Mouse (Mus musculus) midbrain, embryonic 14.5 days (tissue): ENCODE data around the gene Tmem9. TPM values are rescaled to one million over a fixed set of nuclear protein-coding genes. Genes with fewer than 3 reads are reported as not detected.

Source experiments
- ATAC-seq: fragments of 200-750 bp; cut with Nextera tagmentation; 2 replicates; pipeline ENCODE4 v1.8.0; 2017; ENCODE audit warnings: moderate number of reproducible peaks, moderate library complexity; ENCODE audit not compliant: low FRiP score, low TSS enrichment
- DNase-seq: peaks from one replicate; pipeline ENCODE4 v3.0.0-alpha.2; 2015
- H3K27ac ChIP-seq: fragments of 300-500 bp; sonication (generic); replicated peaks from 2 replicates; pipeline ENCODE4 v1.5.1; 2014; ENCODE audit warnings: mild to moderate bottlenecking, low read depth, low read length, moderate library complexity
- H3K27me3 ChIP-seq: fragments of 300-500 bp; sonication (generic); 2 replicates; pipeline ENCODE4 v1.6.1; 2014; ENCODE audit warnings: low read length, control low read depth, mixed read lengths; ENCODE audit not compliant: control insufficient read depth, insufficient read depth
- H3K36me3 ChIP-seq: fragments of 300-500 bp; sonication (generic); 2 replicates; pipeline ENCODE4 v1.6.1; 2014; ENCODE audit warnings: low read length, control low read depth; ENCODE audit not compliant: control insufficient read depth, insufficient read depth
- H3K4me1 ChIP-seq: fragments of 300-500 bp; sonication (generic); 2 replicates; pipeline ENCODE4 v1.6.1; 2014; ENCODE audit warnings: mild to moderate bottlenecking, antibody characterized with exemption, low read length, control low read depth; ENCODE audit not compliant: control insufficient read depth, insufficient read depth
- H3K4me2 ChIP-seq: fragments of 300-500 bp; sonication (generic); 2 replicates; pipeline ENCODE4 v1.6.1; 2014; ENCODE audit warnings: mild to moderate bottlenecking, low read length, moderate library complexity
- H3K4me3 ChIP-seq: fragments of 300-500 bp; sonication (generic); replicated peaks from 2 replicates; pipeline ENCODE4 v1.5.1; 2014; ENCODE audit warnings: low read depth, low read length
- H3K9ac ChIP-seq: fragments of 300-500 bp; sonication (generic); replicated peaks from 2 replicates; pipeline ENCODE4 v1.6.1; 2014; ENCODE audit warnings: mild to moderate bottlenecking, low read length, moderate library complexity
- H3K9me3 ChIP-seq: fragments of 300-500 bp; sonication (generic); 2 replicates; pipeline ENCODE4 v1.6.1; 2016; ENCODE audit warnings: low read length, control low read depth, mixed read lengths; ENCODE audit not compliant: control insufficient read depth
- WGBS: fragments of 180-500 bp; shearing (Covaris S2); extraction: QIAGEN DNeasy Blood & Tissue Kit; methylation state at CpG from one replicate; pipeline ENCODE4 v1.1.7; 2014; 5-methylcytosine and 5-hydroxymethylcytosine counted together
- polyA plus RNA-seq: library from polyadenylated mRNA; unstranded; fragments of >200 nt; fragmentation: Nextera tagmentation; extraction: Ambion mirVana; gene quantifications from 2 replicates; pipeline ENCODE4 v1.2.1, GENCODE M21; 2014

The Tmem9 gene
- polyA plus RNA-seq, 1 experiment from 2014 or later: 90.4 TPM

DNA sequence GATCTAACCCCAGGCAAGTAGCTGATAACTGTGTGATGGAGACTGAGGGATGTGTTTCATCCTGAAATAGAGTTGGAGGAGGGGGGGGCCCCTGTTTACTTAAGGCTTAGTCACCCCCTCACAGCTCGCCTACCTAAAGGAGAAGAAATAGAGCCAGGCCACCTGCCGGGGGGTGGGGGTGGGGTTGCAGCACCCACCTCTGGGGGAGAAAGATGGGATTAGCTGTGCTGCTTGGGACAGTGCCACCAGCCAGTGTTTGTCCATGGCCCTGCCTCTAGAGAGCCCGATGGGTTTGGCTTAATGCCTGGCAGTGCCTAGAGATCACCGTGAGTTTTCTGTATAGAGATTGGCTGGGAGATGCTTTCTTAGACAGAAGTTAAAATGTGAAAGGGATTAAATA lies 32.9 kb downstream of the Tmem9 start:
- 22% methylated on average over 4 of the region's 4 CpGs for WGBS
- H3K4me2 ChIP-seq: peak overlapping the region; percentile 19; the same call in 1 of the 2 replicates
- peak; percentile 54 for DNase-seq

DNA sequence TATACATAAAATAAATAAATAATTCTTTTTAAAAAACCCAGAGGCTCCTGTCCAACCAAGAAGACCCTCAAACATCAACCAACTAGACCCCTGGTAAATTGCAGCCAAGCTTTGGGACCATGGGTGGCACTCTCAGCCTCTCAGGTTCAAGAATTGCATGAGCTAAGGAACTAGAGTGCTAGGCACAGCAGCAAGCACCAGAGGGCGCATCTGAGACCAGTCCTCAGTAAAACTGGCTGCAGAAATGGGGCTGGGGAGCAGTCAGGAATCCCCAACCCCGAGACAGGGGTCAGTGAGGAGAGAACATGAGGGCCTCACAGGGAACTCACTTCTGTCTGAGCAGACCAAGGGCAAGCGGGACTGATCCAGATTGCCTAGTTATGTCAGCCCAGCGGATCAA lies 37.8 kb downstream of the Tmem9 start:
- Histone ChIP-seq H3K4me1 (peaks cover 5% of the 10 kb centered on the region), H3K9me3 (no peaks in the 10 kb centered on the region), H3K9ac (no peak overlapping the region), H3K27ac (no peak overlapping the region), H3K4me2 (no peak overlapping the region), H3K27me3 (peaks cover 14% of the 10 kb centered on the region), H3K36me3 (no peaks in the 10 kb centered on the region), H3K4me3 (no peak overlapping the region)
- no peak for ATAC-seq
- 6% methylated on average over 4 of the region's 4 CpGs for whole genome bisulfite sequencing
- DNase-seq: peak; percentile 84

More for the DNA sequence above, 32.9 kb downstream of the Tmem9 start:
- no peak overlapping the region for H3K4me3 ChIP-seq
- H3K9ac ChIP-seq: no peak overlapping the region
- H3K4me1 ChIP-seq: peaks cover 10% of the 10 kb centered on the region
- H3K9me3 ChIP-seq: no peaks in the 10 kb centered on the region
- no peak overlapping the region for H3K27ac ChIP-seq
- no peaks in the 10 kb centered on the region for H3K27me3 ChIP-seq
- no peaks in the 10 kb centered on the region for H3K36me3 ChIP-seq
- no peak; the same call in 1 of the 2 replicates for ATAC-seq

DNA sequence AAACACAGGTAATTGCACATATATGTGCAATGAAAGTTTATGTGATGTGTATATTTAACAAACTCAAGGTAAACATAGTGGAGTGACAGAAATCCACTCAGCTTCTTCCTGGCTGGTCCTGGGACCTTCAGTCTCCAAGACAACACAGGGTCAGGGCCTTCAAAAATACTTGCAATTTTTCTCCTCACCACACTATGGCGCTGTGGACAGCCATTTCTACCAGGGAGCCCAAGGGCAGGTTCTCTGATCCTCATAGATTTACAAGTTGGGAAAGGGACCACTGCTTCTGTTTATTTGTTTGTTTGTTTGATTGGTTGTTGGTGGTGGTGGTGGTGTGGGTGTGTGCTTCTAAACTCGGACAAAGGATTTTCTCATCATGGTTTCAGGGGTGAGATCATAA lies 39.5 kb downstream of the Tmem9 start:
- ATAC-seq: no peak
- H3K27me3 ChIP-seq: peaks cover 21% of the 10 kb centered on the region
- peak; percentile 43 for DNase-seq
- H3K9me3 ChIP-seq: no peaks in the 10 kb centered on the region
- no peaks in the 10 kb centered on the region for H3K36me3 ChIP-seq
- no peak overlapping the region for H3K9ac ChIP-seq
- no peak overlapping the region for H3K27ac ChIP-seq
- no peak overlapping the region for H3K4me3 ChIP-seq
- no peaks in the 10 kb centered on the region; the same call in 1 of the 2 replicates for H3K4me1 ChIP-seq
- WGBS: 4% methylated on average over 2 of the region's 2 CpGs
- no peak overlapping the region for H3K4me2 ChIP-seq

- Histone ChIP-seq H3K36me3 (no peaks in the 10 kb centered on the region), H3K9ac (no peak overlapping the region), H3K27ac (no peak overlapping the region), H3K27me3 (peaks cover 21% of the 10 kb centered on the region), H3K4me3 (no peak overlapping the region), H3K9me3 (no peaks in the 10 kb centered on the region), H3K4me2 (no peak overlapping the region), H3K4me1 (no peaks in the 10 kb centered on the region; the same call in 1 of the 2 replicates)
- 76% methylated on average over 9 of the region's 9 CpGs for WGBS
- ATAC-seq (no peak), DNase-seq (no peak)
Measured at GRCm38 (mm10) chr1:136047894-136048293, 39.9 kb downstream of the Tmem9 start.

DNA sequence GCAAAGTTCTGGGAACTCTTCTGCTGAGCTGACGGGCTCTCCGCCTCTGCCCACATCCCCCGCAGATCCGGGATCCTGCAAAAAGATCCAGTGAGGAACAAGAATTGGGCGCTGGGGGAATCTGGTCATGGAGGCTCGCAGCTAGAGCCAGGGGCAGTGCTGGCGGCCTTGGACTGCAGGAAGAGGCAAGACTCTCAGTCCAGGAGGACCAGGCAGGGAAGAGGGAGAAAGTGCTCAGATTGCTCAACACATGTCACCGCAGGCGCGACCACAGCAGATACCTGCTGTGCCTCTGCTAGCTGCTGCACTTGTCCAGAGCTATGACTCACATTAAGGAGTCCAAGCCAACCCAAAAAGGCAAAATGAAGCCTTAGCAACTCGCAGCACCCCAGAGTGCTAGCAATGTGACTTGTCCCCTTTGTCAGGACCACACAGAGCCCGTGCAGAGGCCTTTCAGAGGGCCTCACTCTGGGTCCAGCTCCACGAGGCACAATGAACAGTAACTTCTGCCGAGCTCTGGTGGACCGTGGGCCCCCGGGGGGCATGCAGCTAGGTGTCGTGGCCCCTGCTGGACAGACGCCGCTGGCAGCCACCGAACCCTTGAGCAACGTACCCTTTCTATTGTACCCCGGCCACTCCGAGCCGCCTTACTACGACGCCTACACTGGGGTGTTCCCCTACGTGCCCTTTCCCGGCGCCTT lies 42.5 kb downstream of the Tmem9 start, which contains the start of gene Ascl5:
Gene Ascl5 (plus strand): TSS at position 493 of the 701 bp plus-strand sequence.
- no peaks in the 10 kb centered on the region for H3K36me3 ChIP-seq
- no peaks in the 10 kb centered on the region; the same call in 1 of the 2 replicates for H3K4me1 ChIP-seq
- ATAC-seq (peak; percentile 29; the same call in 1 of the 2 replicates), DNase-seq (no peak)
- peak within 1 kb of the TSS; percentile 42; the same call in 1 of the 2 replicates for H3K9ac ChIP-seq
- no peak within 1 kb of the TSS for H3K27ac ChIP-seq
- H3K27me3 ChIP-seq: peaks cover 21% of the 10 kb centered on the region
- 19% methylated on average over 29 of the region's 29 CpGs for WGBS
- peak within 1 kb of the TSS; percentile 59 for H3K4me2 ChIP-seq
- peak within 1 kb of the TSS; percentile 35 for H3K4me3 ChIP-seq
- H3K9me3 ChIP-seq: no peaks in the 10 kb centered on the region

DNA sequence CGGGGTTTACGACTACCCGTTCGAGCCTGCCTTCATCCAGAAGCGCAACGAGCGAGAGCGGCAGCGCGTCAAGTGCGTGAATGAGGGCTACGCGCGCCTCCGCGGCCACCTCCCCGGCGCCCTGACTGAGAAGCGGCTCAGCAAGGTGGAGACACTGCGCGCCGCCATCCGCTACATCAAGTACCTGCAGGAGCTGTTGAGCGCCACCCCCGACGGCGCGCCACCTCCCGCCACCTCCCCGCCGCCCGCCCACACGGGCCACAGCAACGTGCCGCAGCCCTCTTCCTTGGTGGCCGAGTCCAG lies 43.0 kb downstream of the Tmem9 start:
- whole genome bisulfite sequencing: 2% methylated on average over 36 of the region's 36 CpGs
- peak overlapping the region; percentile 42; the same call in 1 of the 2 replicates for H3K9ac ChIP-seq
- peak; percentile 69 for DNase-seq
- H3K36me3 ChIP-seq: no peaks in the 10 kb centered on the region
- H3K4me1 ChIP-seq: no peaks in the 10 kb centered on the region; the same call in 1 of the 2 replicates
- peak overlapping the region; percentile 35 for H3K4me3 ChIP-seq
- peaks cover 21% of the 10 kb centered on the region for H3K27me3 ChIP-seq
- no peak for ATAC-seq
- peak overlapping the region; percentile 59 for H3K4me2 ChIP-seq
- no peak overlapping the region for H3K27ac ChIP-seq
- H3K9me3 ChIP-seq: no peaks in the 10 kb centered on the region

DNA sequence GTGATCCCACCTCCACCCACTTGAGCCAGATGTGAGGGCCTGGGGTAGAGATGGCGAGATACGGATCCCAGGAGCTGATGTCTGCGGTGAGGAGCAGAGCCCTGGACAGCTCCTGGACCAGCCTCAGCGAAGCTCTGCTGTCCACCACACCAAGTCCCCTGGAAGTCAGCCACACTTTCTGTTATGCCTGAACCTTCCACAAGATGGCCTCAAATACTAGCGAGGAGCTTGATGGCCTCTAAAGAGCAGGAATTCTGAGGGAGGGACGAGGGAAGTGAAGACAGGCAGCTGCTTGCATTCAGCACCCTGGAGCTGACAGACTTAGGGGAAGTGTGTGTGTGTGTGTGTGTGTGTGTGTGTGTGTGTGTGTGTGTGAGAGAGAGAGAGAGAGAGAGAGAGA lies 43.5 kb downstream of the Tmem9 start:
- no peak overlapping the region for H3K27ac ChIP-seq
- DNase-seq (peak; percentile 93), ATAC-seq (peak; percentile 62)
- peak overlapping the region; percentile 59 for H3K4me2 ChIP-seq
- peaks cover 21% of the 10 kb centered on the region for H3K27me3 ChIP-seq
- H3K9ac ChIP-seq: peak overlapping the region; percentile 42; the same call in 1 of the 2 replicates
- peak overlapping the region; percentile 35 for H3K4me3 ChIP-seq
- H3K4me1 ChIP-seq: no peaks in the 10 kb centered on the region; the same call in 1 of the 2 replicates
- WGBS: 0% methylated on average over 6 of the region's 6 CpGs
- H3K36me3 ChIP-seq: no peaks in the 10 kb centered on the region
- no peaks in the 10 kb centered on the region for H3K9me3 ChIP-seq

- no peaks in the 10 kb centered on the region for H3K36me3 ChIP-seq
- WGBS: 30% methylated on average over 11 of the region's 11 CpGs
- no peaks in the 10 kb centered on the region for H3K9me3 ChIP-seq
- H3K4me3 ChIP-seq: no peak within 1 kb of the TSS
- ATAC-seq: no peak
- no peak within 1 kb of the TSS for H3K4me2 ChIP-seq
- no peak within 1 kb of the TSS for H3K27ac ChIP-seq
- no peak within 1 kb of the TSS for H3K9ac ChIP-seq
- DNase-seq: no peak
- H3K4me1 ChIP-seq: peaks cover 3% of the 10 kb centered on the region; the same call in 1 of the 2 replicates
- H3K27me3 ChIP-seq: peaks cover 21% of the 10 kb centered on the region
Measured at GRCm38 (mm10) chr1:136052547-136052946, 44.6 kb downstream of the Tmem9 start, which contains the start of gene Cacna1s. Gene Cacna1s (plus strand): TSS chr1:136052750.

DNA sequence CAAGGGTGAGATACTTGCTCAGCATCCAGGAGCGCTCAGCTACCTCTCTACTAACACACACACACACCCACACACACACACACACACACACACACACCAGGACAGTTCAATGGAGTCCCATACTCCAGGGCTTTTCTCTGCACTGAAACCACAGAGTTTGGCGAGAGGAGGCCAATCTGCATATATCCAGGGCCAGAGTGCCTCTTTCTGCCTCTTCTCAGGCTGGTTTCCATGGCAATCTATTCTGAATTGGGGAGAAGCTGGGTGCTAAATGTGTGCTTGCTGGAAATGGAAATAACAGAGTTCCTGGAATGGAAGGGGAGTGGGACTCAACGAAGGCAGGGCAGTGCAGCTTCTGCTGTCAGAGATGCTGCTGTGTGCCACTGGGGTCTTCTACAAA lies 47.8 kb downstream of the Tmem9 start:
- ATAC-seq (no peak), DNase-seq (peak; percentile 57)
- Histone ChIP-seq H3K4me2 (no peak overlapping the region), H3K4me3 (no peak overlapping the region), H3K36me3 (no peaks in the 10 kb centered on the region), H3K4me1 (peaks cover 3% of the 10 kb centered on the region; the same call in 1 of the 2 replicates), H3K9ac (no peak overlapping the region), H3K9me3 (no peaks in the 10 kb centered on the region), H3K27ac (no peak overlapping the region), H3K27me3 (peaks cover 6% of the 10 kb centered on the region)
- 30% methylated on average over 3 of the region's 3 CpGs for WGBS
